Mouse (Mus musculus): Measurements from ENCODE around the gene Riox1. TPM values are rescaled to one million over a fixed set of nuclear protein-coding genes. Genes with fewer than 3 reads are reported as not detected.
"Not testable (repeated sequence)": the region's sequence is repeated elsewhere in the genome, so short reads cannot be mapped to it uniquely, and the experiment has no call there.

The Riox1 gene
- polyA plus RNA-seq, 1 experiment from 2014 or later = 18.0 TPM

DNA sequence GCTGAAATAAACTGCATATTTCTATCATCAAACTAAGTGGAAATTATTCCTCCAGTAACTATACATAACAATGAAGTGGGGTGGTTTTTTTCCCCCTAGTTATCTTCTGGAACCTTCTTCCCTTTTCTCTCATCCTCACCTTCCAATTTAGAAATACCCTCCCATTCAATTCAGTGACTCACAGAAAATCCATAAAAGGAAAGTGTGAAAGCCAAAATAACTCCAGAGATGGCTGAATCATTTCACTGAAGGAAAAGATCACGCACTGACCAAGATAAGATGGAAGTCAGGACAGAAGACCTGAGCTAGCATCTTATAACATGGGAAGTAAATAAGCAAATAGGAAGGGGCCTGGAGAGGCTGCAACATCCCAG, 26.9 kb upstream of the Riox1 start:
- Histone ChIP-seq H3K36me3 (ENCODE audit: control insufficient read depth, insufficient read depth, low read length) (no peaks in the 10 kb centered on the region), H3K4me1 (replicated peaks; ENCODE audit: control insufficient read depth, insufficient read depth, low read length) (peaks cover 2% of the 10 kb centered on the region; the same call in 1 of the 2 replicates), H3K27ac (ENCODE audit: low read depth, low read length) (no peak overlapping the region), H3K9me3 (ENCODE audit: control insufficient read depth, low read length) (no peaks in the 10 kb centered on the region), H3K27me3 (ENCODE audit: control insufficient read depth, insufficient read depth, low read length) (no peaks in the 10 kb centered on the region), H3K9ac (ENCODE audit: low read length) (no peak overlapping the region), H3K4me2 (ENCODE audit: low read depth, low read length, severe bottlenecking) (no peak overlapping the region), H3K4me3 (ENCODE audit: low read depth, low read length) (no peak overlapping the region)
- ATAC-seq (replicated peaks; ENCODE audit: low FRiP score) (no peak), DNase-seq (ENCODE audit: low spot score) (no peak)
- WGBS = 79% methylated on average over 1 of the region's 1 CpGs

DNA sequence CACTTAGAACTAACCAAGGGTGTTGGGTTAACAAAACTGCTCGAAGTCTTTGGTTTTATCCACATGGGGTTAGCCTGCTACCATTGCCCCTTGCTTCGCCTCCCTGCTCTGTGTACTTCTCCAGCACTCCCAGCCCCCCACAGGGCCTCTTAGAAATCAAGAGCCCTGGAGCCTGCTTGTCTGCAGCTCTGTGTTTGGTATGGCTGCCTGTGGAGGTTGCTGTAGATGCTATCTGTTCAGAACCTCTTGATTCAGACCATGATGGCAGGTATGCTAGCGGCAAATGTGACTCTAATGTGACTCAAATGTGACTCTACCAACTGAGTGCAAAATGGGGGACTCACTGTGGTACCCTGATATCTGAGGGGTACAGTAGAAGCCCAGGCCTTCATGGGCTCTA, 26.1 kb upstream of the Riox1 start:
- Histone ChIP-seq H3K27me3 (ENCODE audit: control insufficient read depth, insufficient read depth, low read length) (no peaks in the 10 kb centered on the region), H3K4me1 (replicated peaks; ENCODE audit: control insufficient read depth, insufficient read depth, low read length) (peaks cover 2% of the 10 kb centered on the region; the same call in 1 of the 2 replicates), H3K4me2 (ENCODE audit: low read depth, low read length, severe bottlenecking) (no peak overlapping the region), H3K9me3 (ENCODE audit: control insufficient read depth, low read length) (no peaks in the 10 kb centered on the region), H3K4me3 (ENCODE audit: low read depth, low read length) (no peak overlapping the region), H3K27ac (ENCODE audit: low read depth, low read length) (no peak overlapping the region), H3K9ac (ENCODE audit: low read length) (no peak overlapping the region), H3K36me3 (ENCODE audit: control insufficient read depth, insufficient read depth, low read length) (no peaks in the 10 kb centered on the region)
- 45% methylated on average over 3 of the region's 3 CpGs for WGBS
- no peak for DNase-seq (ENCODE audit: low spot score)
- no peak for ATAC-seq (replicated peaks; ENCODE audit: low FRiP score)

DNA sequence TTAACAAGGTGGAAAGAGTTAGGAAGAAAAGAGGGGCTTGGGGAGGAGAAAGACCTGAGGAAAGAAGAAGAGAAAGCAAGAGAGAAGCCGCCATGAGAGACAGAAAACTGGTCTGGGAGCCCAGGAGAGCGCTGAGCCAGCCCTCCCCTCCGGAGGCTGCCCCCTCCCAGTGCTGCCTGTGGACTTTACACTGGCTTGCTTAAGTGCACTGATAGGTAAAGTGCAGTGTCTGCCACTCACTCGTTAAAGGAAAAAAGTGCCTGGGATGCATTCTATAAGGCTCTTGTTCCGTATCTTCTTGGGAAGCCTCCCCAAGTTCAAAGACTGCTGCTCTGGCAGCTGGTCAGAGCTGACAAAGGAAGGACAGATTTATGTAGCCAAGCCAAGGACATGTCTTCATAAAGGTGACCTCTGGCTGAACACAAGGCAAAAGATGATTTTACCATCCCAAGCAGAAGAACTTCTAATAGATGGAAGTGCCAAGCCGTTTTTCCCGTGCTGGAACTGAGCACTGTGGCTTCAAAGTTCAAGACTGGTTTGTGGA, 25.2 kb upstream of the Riox1 start:
- Histone ChIP-seq H3K27ac (ENCODE audit: low read depth, low read length) (no peak overlapping the region), H3K4me2 (ENCODE audit: low read depth, low read length, severe bottlenecking) (no peak overlapping the region), H3K9me3 (ENCODE audit: control insufficient read depth, low read length) (no peaks in the 10 kb centered on the region), H3K27me3 (ENCODE audit: control insufficient read depth, insufficient read depth, low read length) (no peaks in the 10 kb centered on the region), H3K36me3 (ENCODE audit: control insufficient read depth, insufficient read depth, low read length) (no peaks in the 10 kb centered on the region), H3K4me3 (ENCODE audit: low read depth, low read length) (no peak overlapping the region), H3K9ac (ENCODE audit: low read length) (no peak overlapping the region; the same call in 1 of the 2 replicates), H3K4me1 (replicated peaks; ENCODE audit: control insufficient read depth, insufficient read depth, low read length) (peaks cover 2% of the 10 kb centered on the region; the same call in 1 of the 2 replicates)
- DNase-seq (ENCODE audit: low spot score) (no peak), ATAC-seq (replicated peaks; ENCODE audit: low FRiP score) (no peak)
- WGBS = 59% methylated on average over 7 of the region's 7 CpGs

DNA sequence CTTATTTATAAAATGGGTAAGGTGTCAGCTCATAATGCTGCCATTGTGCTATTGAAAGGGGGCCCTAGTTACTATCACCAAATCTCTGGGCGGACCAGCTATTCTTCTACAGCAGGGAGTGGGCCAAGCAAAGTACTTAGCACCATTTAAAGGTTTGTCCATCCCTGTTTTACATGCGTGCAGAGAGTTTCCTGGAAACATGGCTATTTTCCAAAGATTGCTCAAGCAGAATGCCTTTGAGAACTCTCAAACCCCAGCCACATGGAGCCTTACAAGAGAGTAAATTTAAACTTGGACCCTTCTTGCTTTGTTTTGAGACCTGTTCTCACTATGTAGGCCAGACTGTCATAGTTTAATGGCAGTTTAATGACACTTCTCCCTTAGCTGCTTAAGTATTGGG, 24.3 kb upstream of the Riox1 start:
- no peaks in the 10 kb centered on the region for H3K27me3 ChIP-seq (ENCODE audit: control insufficient read depth, insufficient read depth, low read length)
- DNase-seq (ENCODE audit: low spot score) = no peak
- H3K4me3 ChIP-seq (ENCODE audit: low read depth, low read length) = no peak overlapping the region
- no peak overlapping the region for H3K9ac ChIP-seq (ENCODE audit: low read length)
- no peak for ATAC-seq (replicated peaks; ENCODE audit: low FRiP score)
- peaks cover 2% of the 10 kb centered on the region; the same call in 1 of the 2 replicates for H3K4me1 ChIP-seq (replicated peaks; ENCODE audit: control insufficient read depth, insufficient read depth, low read length)
- WGBS = 79% methylated on average over 2 of the region's 2 CpGs
- H3K27ac ChIP-seq (ENCODE audit: low read depth, low read length) = no peak overlapping the region
- no peaks in the 10 kb centered on the region for H3K36me3 ChIP-seq (ENCODE audit: control insufficient read depth, insufficient read depth, low read length)
- H3K4me2 ChIP-seq (ENCODE audit: low read depth, low read length, severe bottlenecking) = no peak overlapping the region
- H3K9me3 ChIP-seq (ENCODE audit: control insufficient read depth, low read length) = no peaks in the 10 kb centered on the region

DNA sequence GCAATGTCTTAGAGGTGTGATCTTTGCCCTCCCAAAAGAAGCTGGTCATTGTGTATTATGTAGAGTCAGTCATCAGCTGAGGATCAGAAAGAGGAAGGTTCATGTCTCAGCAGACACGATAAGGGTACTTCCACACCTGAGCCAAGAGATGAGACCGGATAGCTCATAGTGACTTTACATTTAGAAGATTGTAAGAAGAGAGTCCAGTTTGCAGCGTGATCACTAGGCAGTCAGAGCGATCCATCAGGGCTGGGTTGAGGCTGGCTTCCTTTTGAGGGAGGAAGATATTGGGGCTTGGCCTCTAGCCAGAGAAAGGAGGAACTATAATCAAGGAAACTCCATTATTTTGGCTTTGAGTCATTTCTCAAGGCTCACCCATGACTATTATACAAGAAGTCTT, 22.7 kb upstream of the Riox1 start:
- Histone ChIP-seq H3K4me2 (ENCODE audit: low read depth, low read length, severe bottlenecking) (no peak overlapping the region), H3K27ac (ENCODE audit: low read depth, low read length) (no peak overlapping the region), H3K27me3 (ENCODE audit: control insufficient read depth, insufficient read depth, low read length) (no peaks in the 10 kb centered on the region), H3K4me3 (ENCODE audit: low read depth, low read length) (no peak overlapping the region), H3K9ac (ENCODE audit: low read length) (no peak overlapping the region), H3K36me3 (ENCODE audit: control insufficient read depth, insufficient read depth, low read length) (no peaks in the 10 kb centered on the region), H3K4me1 (replicated peaks; ENCODE audit: control insufficient read depth, insufficient read depth, low read length) (peaks cover 2% of the 10 kb centered on the region; the same call in 1 of the 2 replicates), H3K9me3 (ENCODE audit: control insufficient read depth, low read length) (no peaks in the 10 kb centered on the region)
- 88% methylated on average over 4 of the region's 4 CpGs for WGBS
- no peak for ATAC-seq (replicated peaks; ENCODE audit: low FRiP score)
- no peak for DNase-seq (ENCODE audit: low spot score)

DNA sequence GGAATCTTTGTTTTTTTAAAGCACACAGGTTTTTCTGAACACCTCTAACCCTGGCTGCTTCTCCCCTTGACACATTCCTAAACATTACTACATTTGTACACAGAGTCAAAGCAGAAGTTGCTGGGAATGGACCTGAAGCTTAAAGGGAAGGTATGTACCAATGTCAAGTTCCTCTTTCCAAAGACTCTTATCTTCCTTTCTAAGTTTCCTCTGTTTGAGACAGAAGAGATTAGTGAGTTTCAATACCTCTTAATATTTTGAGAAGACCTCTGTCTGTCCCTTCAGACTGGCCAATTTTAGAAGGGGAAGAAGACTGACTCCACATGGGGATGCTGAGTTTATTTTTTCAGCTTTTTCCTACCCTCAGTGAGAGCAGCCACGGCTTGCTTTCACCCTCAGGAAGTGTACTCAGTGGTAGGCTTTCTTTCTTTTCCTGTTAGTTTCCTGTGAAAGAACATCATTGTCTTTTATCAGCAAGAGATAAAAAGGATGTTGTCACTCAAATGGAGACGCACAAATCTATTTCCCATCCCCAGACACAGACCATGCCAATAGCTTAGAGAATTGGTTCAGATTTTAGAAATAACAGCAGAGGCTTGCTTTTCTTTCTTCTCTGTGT, 21.1 kb upstream of the Riox1 start:
- H3K36me3 ChIP-seq (ENCODE audit: control insufficient read depth, insufficient read depth, low read length) = no peaks in the 10 kb centered on the region
- DNase-seq (ENCODE audit: low spot score) = no peak
- H3K27ac ChIP-seq (ENCODE audit: low read depth, low read length) = no peak overlapping the region
- H3K27me3 ChIP-seq (ENCODE audit: control insufficient read depth, insufficient read depth, low read length) = no peaks in the 10 kb centered on the region
- no peak for ATAC-seq (replicated peaks; ENCODE audit: low FRiP score)
- no peak overlapping the region for H3K4me2 ChIP-seq (ENCODE audit: low read depth, low read length, severe bottlenecking)
- H3K4me3 ChIP-seq (ENCODE audit: low read depth, low read length) = no peak overlapping the region
- WGBS = 51% methylated on average over 2 of the region's 2 CpGs
- H3K9ac ChIP-seq (ENCODE audit: low read length) = no peak overlapping the region
- no peaks in the 10 kb centered on the region; the same call in 1 of the 2 replicates for H3K9me3 ChIP-seq (ENCODE audit: control insufficient read depth, low read length)
- H3K4me1 ChIP-seq (replicated peaks; ENCODE audit: control insufficient read depth, insufficient read depth, low read length) = no peaks in the 10 kb centered on the region

DNA sequence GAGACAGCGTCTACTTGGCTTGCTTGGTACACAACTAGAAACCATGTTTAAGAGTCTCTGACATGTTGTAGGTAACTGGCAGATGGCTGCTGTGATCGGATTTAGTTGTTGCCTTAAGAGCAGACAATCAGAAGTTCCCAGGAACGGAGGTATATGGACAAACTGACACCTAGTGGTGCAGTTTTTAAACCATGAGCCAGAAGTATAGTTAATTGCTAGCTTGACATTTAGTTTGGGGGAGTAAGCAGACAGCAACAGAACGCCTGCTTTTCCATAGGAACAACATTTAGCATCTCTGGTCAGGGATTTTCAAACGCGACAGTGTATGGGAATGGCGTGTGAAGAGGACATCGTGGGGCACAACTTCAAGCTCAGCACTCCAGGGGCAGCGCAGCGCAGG, 12.8 kb upstream of the Riox1 start:
- no peaks in the 10 kb centered on the region for H3K36me3 ChIP-seq (ENCODE audit: control insufficient read depth, insufficient read depth, low read length)
- H3K4me3 ChIP-seq (ENCODE audit: low read depth, low read length) = no peak overlapping the region
- H3K27me3 ChIP-seq (ENCODE audit: control insufficient read depth, insufficient read depth, low read length) = no peaks in the 10 kb centered on the region
- H3K4me1 ChIP-seq (replicated peaks; ENCODE audit: control insufficient read depth, insufficient read depth, low read length) = no peaks in the 10 kb centered on the region
- H3K4me2 ChIP-seq (ENCODE audit: low read depth, low read length, severe bottlenecking) = no peak overlapping the region
- 77% methylated on average over 10 of the region's 10 CpGs for WGBS
- no peaks in the 10 kb centered on the region; the same call in 1 of the 2 replicates for H3K9me3 ChIP-seq (ENCODE audit: control insufficient read depth, low read length)
- DNase-seq (ENCODE audit: low spot score) (no peak), ATAC-seq (replicated peaks; ENCODE audit: low FRiP score) (no peak)
- no peak overlapping the region for H3K9ac ChIP-seq (ENCODE audit: low read length)
- no peak overlapping the region for H3K27ac ChIP-seq (ENCODE audit: low read depth, low read length)

DNA sequence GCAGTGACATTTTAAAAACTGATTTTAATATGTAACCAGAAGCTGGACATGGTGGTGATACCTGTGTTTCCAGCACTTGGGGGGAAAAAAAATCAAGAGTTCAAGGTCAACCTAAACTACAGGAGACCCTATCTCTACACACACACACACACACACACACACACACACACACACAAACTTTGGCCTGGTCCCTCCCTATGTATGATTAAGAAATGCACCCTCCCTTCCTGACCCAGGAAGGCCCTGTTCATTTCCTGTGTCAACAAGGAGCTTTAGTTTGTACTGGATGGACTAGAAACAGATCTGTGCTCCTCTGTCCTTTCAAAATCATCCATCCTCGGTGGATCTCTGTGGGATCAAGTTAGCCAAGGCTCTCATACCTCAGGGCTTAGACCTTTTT, 11.8 kb upstream of the Riox1 start:
- H3K4me2 ChIP-seq (ENCODE audit: low read depth, low read length, severe bottlenecking) = not testable (repeated sequence)

DNA sequence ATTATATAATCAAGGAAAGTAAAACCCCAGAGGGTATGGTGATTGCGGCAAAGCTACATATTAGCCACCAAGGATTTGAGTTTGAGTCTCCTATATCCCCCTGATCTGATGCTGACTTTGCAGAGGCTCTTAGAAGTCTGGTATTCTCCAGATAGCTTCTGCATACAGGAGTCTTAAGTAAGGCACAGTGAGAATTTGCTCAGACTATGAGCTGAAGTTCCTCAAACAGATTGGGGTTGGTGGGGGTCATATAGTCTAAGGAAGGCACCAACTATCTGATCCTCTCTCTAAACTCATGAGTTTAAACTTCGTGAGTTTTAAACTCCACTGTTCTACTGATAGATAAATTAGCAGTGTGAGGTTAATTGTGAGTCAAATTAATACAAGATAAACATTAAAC, 11.1 kb upstream of the Riox1 start:
- ATAC-seq (replicated peaks; ENCODE audit: low FRiP score) (no peak), DNase-seq (ENCODE audit: low spot score) (no peak)
- H3K27me3 ChIP-seq (ENCODE audit: control insufficient read depth, insufficient read depth, low read length) = no peaks in the 10 kb centered on the region
- H3K36me3 ChIP-seq (ENCODE audit: control insufficient read depth, insufficient read depth, low read length) = no peaks in the 10 kb centered on the region
- WGBS = 71% methylated on average over 2 of the region's 2 CpGs
- no peak overlapping the region for H3K27ac ChIP-seq (ENCODE audit: low read depth, low read length)
- no peaks in the 10 kb centered on the region; the same call in 1 of the 2 replicates for H3K9me3 ChIP-seq (ENCODE audit: control insufficient read depth, low read length)
- no peaks in the 10 kb centered on the region for H3K4me1 ChIP-seq (replicated peaks; ENCODE audit: control insufficient read depth, insufficient read depth, low read length)
- H3K4me3 ChIP-seq (ENCODE audit: low read depth, low read length) = no peak overlapping the region
- H3K9ac ChIP-seq (ENCODE audit: low read length) = no peak overlapping the region
- no peak overlapping the region for H3K4me2 ChIP-seq (ENCODE audit: low read depth, low read length, severe bottlenecking)

More for the DNA sequence above, 11.8 kb upstream of the Riox1 start:
- not testable (repeated sequence) for H3K36me3 ChIP-seq (ENCODE audit: control insufficient read depth, insufficient read depth, low read length); DNase-seq (ENCODE audit: low spot score); ATAC-seq (replicated peaks; ENCODE audit: low FRiP score); H3K9ac ChIP-seq (ENCODE audit: low read length); H3K27ac ChIP-seq (ENCODE audit: low read depth, low read length); H3K4me1 ChIP-seq (replicated peaks; ENCODE audit: control insufficient read depth, insufficient read depth, low read length); H3K9me3 ChIP-seq (ENCODE audit: control insufficient read depth, low read length); H3K27me3 ChIP-seq (ENCODE audit: control insufficient read depth, insufficient read depth, low read length); H3K4me3 ChIP-seq (ENCODE audit: low read depth, low read length)
- WGBS = 43% methylated on average over 1 of the region's 1 CpGs

Data from forebrain, embryonic 11.5 days (tissue).